Mouse (Mus musculus): Measurements from ENCODE around the gene Bpnt1. TPM values are rescaled to one million over a fixed set of nuclear protein-coding genes. Genes with fewer than 3 reads are reported as not detected.

Gene Bpnt1
- polyA plus RNA-seq (2012; rRNA removed): 48.0 and 54.2 TPM in 2 replicates

DNA sequence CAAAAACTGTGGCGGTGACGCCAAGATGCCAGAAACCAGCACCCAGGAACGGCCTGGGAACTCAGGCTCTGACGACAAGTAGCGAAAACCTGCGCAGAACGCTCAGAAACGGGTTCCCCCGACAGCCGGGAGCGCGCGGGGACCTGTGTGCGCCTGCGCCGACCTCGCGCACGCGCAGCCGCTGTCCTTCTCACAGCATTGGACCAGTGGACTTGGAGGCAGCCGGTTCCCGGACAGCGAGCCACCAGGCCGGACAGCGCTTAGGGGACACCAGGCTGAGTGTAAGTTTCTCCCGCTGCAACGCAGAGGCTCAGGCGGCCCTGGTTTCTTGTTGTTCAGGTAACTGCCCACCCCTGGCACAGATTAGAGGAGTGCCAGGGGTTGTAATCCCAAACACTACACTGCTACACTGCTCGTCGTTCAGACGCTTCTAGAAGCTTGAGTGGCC lies at the start of gene Bpnt1:
TSS of gene Bpnt1 (plus strand) at position 167 of the 448 bp plus-strand sequence.

DNA sequence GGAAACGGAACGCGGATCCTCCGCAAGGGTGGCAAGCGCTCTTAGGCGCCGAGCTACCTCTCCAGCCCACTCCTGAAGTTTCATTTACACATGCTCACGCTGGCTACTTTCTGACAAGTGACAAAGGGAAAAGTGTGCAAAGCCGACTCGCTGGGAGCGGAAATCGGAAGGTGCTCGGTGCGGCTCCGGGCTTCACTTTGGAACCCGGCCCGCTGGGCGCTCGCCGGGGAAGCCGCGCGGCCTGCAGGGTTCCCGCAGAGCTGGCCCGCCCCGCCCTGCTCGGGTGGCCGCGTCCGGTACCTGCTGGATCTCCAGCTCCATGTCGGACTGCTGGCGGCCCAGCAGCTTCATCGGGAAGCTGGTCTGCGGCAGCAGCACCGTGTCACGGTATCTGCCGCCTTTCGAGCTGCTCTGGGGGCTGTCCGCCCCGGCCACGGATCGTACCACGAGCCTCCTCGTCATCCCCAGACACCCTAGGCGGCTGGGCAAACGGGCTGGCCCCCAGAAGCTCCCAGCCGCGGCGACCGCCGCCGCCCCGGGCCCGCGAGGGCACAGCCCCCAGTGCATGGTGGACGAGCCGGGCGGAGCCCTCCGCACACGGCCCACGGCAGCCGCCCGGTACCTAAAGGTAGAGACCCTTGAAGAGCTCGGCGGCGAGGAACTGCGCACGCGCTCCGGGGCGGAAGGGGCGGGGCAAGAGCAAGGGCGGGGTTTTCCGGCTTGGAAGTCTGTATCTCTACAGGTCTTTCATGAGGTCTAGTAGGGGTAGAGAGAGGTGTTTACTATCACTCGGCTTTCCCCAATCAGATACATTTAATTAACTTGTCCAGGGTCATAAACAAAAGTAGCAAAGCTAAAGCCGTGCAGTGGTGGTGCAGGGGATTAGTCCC lies 3.0 kb upstream of the Bpnt1 start, which contains the start of gene Iars2:
TSS of gene Iars2 (minus strand) at position 676 of the 890 bp plus-strand sequence.

DNA sequence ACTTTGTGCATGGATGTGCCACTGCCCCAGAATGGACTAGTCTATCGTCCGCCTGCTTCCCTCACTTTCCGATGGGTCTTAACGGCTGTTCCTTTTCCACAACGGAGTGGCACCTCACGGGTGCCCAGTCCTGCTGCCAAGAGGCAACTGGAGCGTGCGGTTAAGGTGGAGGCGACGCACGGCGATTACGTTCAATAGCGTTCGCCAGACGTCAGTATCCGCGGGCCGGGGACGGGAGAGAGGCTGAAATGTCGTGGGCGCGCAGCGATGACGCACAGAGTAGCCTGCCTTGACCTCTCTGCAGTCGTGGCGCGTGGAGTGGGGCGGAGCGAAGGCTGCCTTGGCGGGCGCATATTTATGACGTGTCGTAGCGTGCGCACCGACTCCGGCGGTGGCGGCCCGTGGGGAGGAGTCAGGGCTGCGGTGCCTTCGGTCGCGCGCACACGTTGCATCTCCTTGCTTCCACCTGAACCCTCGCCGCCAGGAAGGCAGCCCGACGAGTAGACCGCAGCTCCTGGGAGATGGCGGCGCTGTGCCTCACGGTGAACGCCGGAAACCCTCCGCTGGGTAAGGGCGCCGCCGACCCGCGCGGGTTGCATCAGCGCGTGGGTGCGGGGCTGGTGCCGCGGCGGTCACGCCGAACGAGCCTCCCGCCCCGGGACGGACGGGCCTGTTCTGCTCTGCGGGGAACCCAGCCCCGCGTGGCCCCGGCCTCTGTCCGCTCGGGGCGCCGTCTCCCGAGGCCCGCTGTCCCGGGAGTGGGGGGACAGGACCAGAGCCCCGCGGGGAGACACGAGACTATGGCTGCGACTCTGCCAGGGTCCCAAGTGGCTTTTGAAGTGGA lies 30.9 kb downstream of the Bpnt1 start, which contains the start of gene Eprs:
TSS of gene Eprs (plus strand) at position 368 of the 844 bp plus-strand sequence.

Other genes with a start within 250 kb of the Bpnt1 start
- 42.6 and 43.2 TPM in 2 replicates for gene Rab3gap2, start 128.0 kb upstream of the Bpnt1 start, polyA plus RNA-seq (2012; rRNA removed)
- gene Iars2, start 2.8 kb upstream of the Bpnt1 start, polyA plus RNA-seq (2012; rRNA removed): 20.3 and 21.6 TPM in 2 replicates
- gene Eprs, start 30.9 kb downstream of the Bpnt1 start, polyA plus RNA-seq (2012; rRNA removed): 46.3 and 46.5 TPM in 2 replicates
- gene Slc30a10, start 122.7 kb downstream of the Bpnt1 start, polyA plus RNA-seq (2012; rRNA removed): 14.8 and 24.9 TPM in 2 replicates